Mouse (Mus musculus) ES-Bruce4 (cell line): ENCODE results near the gene Ttc28. TPM values are rescaled to one million over a fixed set of nuclear protein-coding genes. Genes with fewer than 3 reads are reported as not detected.

Experiments used
- H3K27ac ChIP-seq: 2 replicates; pipeline ENCODE4 v1.5.1; 2012; ENCODE audit warnings: low read length, inconsistent platforms; ENCODE audit not compliant: insufficient read depth
- H3K27me3 ChIP-seq: 2 replicates; pipeline ENCODE4 v1.6.1; 2012; ENCODE audit warnings: mild to moderate bottlenecking, low read length, inconsistent platforms; ENCODE audit not compliant: control insufficient read depth, poor library complexity, insufficient read depth, severe bottlenecking
- H3K36me3 ChIP-seq: 2 replicates; pipeline ENCODE4 v1.6.1; 2012; ENCODE audit warnings: inconsistent platforms, mild to moderate bottlenecking, low read length, moderate library complexity; ENCODE audit not compliant: control insufficient read depth, poor library complexity, insufficient read depth, severe bottlenecking
- H3K4me1 ChIP-seq: one replicate; pipeline ENCODE4 v1.8.1; 2011; ENCODE audit warnings: low read length; ENCODE audit not compliant: control insufficient read depth, insufficient read depth
- H3K4me3 ChIP-seq: 2 replicates; pipeline ENCODE4 v1.5.1; 2011; ENCODE audit warnings: low read depth, mild to moderate bottlenecking, low read length
- H3K9ac ChIP-seq: 2 replicates; pipeline ENCODE4 v1.6.1; 2012; ENCODE audit warnings: low read depth, mild to moderate bottlenecking, inconsistent platforms; ENCODE audit not compliant: poor library complexity, severe bottlenecking
- H3K9me3 ChIP-seq: replicated peaks from 2 replicates; pipeline ENCODE4 v1.6.1; 2012; ENCODE audit warnings: mild to moderate bottlenecking, low read length, inconsistent platforms; ENCODE audit not compliant: control insufficient read depth, poor library complexity, insufficient read depth, severe bottlenecking
- CTCF ChIP-seq: IDR thresholded peaks from one replicate; pipeline ENCODE4 v1.8.1; 2011; ENCODE audit warnings: low read depth, low read length
- EP300 ChIP-seq: IDR thresholded peaks from 2 replicates; pipeline ENCODE4 v1.6.1; 2011; ENCODE audit warnings: low read depth, low read length; ENCODE audit not compliant: insufficient read depth
- POLR2A ChIP-seq: IDR thresholded peaks from one replicate; pipeline ENCODE4 v1.8.1; 2011; ENCODE audit warnings: low read length; ENCODE audit not compliant: insufficient read depth
- polyA plus RNA-seq: library from polyadenylated mRNA; stranded (reverse); fragments of >200 nt; gene quantifications from 2 replicates; pipeline ENCODE4 v1.2.4, GENCODE M21; 2011; ENCODE audit warnings: low read depth; ENCODE audit not compliant: missing spikeins, insufficient read depth, insufficient read length

The Ttc28 gene
- polyA plus RNA-seq, 1 experiment, result 2.5 TPM

- H3K27me3 ChIP-seq, result no peaks in the 10 kb centered on the region
- no peaks in the 10 kb centered on the region for H3K9me3 ChIP-seq
- TF ChIP-seq EP300, result no peak
- no peak for TF ChIP-seq CTCF
- no peak for TF ChIP-seq POLR2A
- H3K27ac ChIP-seq, result no peak overlapping the region
- H3K4me1 ChIP-seq, result no peaks in the 10 kb centered on the region
- H3K36me3 ChIP-seq, result no peaks in the 10 kb centered on the region
- no peak overlapping the region for H3K9ac ChIP-seq
- no peak overlapping the region for H3K4me3 ChIP-seq
These were observed 382.4 kb downstream of the Ttc28 start for GRCm38 (mm10) chr5:111261733-111262573.

DNA sequence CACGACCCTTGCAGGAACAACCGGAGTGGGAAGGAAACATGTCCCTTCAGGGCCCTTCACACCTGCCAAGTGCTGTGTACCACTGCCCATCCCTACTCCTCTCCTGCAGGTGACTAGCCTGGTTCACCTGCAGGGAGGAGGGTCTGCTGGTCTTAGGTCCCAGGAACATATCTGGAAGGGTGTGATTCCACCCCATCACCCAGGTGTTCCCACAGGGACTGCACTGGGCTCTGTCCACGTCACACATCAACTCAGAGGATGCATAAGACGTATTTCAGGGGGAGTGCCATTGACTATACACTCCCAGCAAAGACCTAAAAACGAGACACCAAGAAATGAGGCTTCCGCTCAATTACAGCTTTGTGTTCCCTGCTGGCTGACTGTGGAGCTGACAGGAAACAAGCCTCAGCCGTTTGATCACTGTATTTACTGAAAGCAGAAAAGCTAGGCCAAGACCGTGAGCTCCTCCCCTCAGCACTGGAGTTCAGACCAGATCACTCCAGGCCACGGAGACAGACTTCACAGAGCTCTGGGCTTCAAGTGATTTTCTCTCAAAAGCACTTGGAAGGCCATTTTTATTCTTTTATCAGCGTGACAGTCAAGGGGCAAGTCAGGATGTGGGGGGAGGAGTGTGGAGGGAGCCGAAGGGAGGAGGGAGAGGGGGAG is 383.1 kb downstream of the Ttc28 start:
- no peaks in the 10 kb centered on the region for H3K9me3 ChIP-seq
- no peaks in the 10 kb centered on the region for H3K4me1 ChIP-seq
- H3K27ac ChIP-seq, result no peak overlapping the region
- H3K4me3 ChIP-seq, result no peak overlapping the region
- H3K9ac ChIP-seq, result no peak overlapping the region
- H3K27me3 ChIP-seq, result no peaks in the 10 kb centered on the region
- no peak for TF ChIP-seq CTCF
- TF ChIP-seq POLR2A, result no peak
- no peak for TF ChIP-seq EP300
- H3K36me3 ChIP-seq, result no peaks in the 10 kb centered on the region

DNA sequence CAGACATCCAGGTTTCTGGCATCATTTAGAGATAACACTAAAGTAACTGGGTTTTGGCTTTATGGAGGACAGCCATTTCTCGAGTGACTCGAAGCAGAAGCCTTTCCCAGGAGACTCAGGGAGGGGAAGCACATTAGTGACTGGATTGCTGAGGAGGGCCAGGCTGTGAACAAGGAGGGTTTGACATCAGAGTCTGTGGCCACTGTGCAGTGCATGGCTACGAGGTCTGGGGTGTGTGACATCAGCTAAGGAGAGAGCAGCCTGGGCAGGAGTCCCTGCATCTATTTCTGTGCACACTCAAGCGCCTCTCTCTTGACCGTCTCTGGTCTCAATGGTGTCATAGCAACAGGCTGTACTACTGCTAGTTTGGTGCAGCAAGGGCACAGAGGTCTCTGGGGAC is 383.8 kb downstream of the Ttc28 start:
- Histone ChIP-seq H3K4me3 (no peak overlapping the region), H3K36me3 (no peaks in the 10 kb centered on the region), H3K27me3 (no peaks in the 10 kb centered on the region), H3K27ac (no peak overlapping the region), H3K9ac (no peak overlapping the region), H3K4me1 (no peaks in the 10 kb centered on the region), H3K9me3 (no peaks in the 10 kb centered on the region)
- TF ChIP-seq EP300 (no peak), CTCF (no peak)

GRCm38 (mm10) chr5:111264488-111264887 is 384.9 kb downstream of the Ttc28 start:
- no peaks in the 10 kb centered on the region for H3K27me3 ChIP-seq
- no peaks in the 10 kb centered on the region for H3K4me1 ChIP-seq
- H3K36me3 ChIP-seq, result no peaks in the 10 kb centered on the region
- no peak overlapping the region for H3K9ac ChIP-seq
- no peak for TF ChIP-seq CTCF
- TF ChIP-seq POLR2A, result no peak
- no peak for TF ChIP-seq EP300
- H3K27ac ChIP-seq, result no peak overlapping the region
- H3K4me3 ChIP-seq, result no peak overlapping the region
- no peaks in the 10 kb centered on the region for H3K9me3 ChIP-seq

- no peak overlapping the region for H3K4me3 ChIP-seq
- no peak for TF ChIP-seq EP300
- no peak for TF ChIP-seq POLR2A
- TF ChIP-seq CTCF, result no peak
- H3K9ac ChIP-seq, result no peak overlapping the region
- H3K27ac ChIP-seq, result no peak overlapping the region
- H3K9me3 ChIP-seq, result no peaks in the 10 kb centered on the region
- H3K36me3 ChIP-seq, result no peaks in the 10 kb centered on the region
- no peaks in the 10 kb centered on the region for H3K27me3 ChIP-seq
- H3K4me1 ChIP-seq, result no peaks in the 10 kb centered on the region
These were observed 387.1 kb downstream of the Ttc28 start for GRCm38 (mm10) chr5:111266658-111267057.

DNA sequence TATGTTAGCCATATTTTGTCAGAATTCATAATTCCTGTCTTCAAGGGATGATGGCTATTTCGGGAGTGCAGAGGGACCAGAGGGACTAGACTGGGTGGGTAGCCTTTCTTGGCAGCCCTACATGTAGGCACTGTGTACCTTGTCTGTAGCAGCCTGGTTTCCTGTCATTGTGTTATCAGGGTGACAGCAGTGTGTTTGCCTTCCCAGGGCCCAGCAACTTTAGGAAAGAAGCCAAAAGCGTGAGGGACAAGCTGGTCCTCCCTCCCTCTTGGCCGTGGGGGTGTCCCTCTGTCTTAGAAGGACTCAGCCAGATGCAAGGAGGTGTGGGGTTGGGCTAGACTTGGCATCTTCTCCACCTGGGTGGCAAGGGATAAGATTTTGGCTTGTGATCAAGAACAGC is 387.5 kb downstream of the Ttc28 start:
- Histone ChIP-seq H3K9me3 (no peaks in the 10 kb centered on the region), H3K4me3 (no peak overlapping the region), H3K36me3 (no peaks in the 10 kb centered on the region), H3K27me3 (no peaks in the 10 kb centered on the region), H3K27ac (no peak overlapping the region), H3K4me1 (no peaks in the 10 kb centered on the region), H3K9ac (no peak overlapping the region)
- TF ChIP-seq POLR2A (no peak), EP300 (no peak), CTCF (no peak)
